8 mouse cellular contexts compared by ENCODE assay signal in genomic region chr17:55958584-55958886, GRCm38 (mm10). TPM values are rescaled to one million over a fixed set of nuclear protein-coding genes. Genes with fewer than 3 reads are reported as not detected.
A peak's percentile ranks its signal among the peaks of the same experiment; 100 is the strongest.
DNase-seq lines count a peak whose midpoint lies in the region; ATAC-seq and TF ChIP-seq lines count a peak whose summit lies in the region.

No protein-coding gene starts in this region.

- ATAC-seq in kidney, embryonic 15.5 days (replicated peaks; ENCODE audit: low FRiP score), result no peak
- ATAC-seq in hindbrain, embryonic 16.5 days, result no peak
- no peak for ATAC-seq in erythroid progenitor cell, adult 5-6 weeks (replicated peaks; ENCODE audit: low FRiP score, poor library complexity, severe bottlenecking)

- H3K4me2 ChIP-seq in kidney, embryonic 15.5 days, result peak overlapping the region; percentile 68
- H3K4me2 ChIP-seq in hindbrain, embryonic 16.5 days (ENCODE audit: low read length), result peak overlapping the region; percentile 75
- peak overlapping the region; percentile 77 for H3K4me2 ChIP-seq in myocyte (ENCODE audit: low read depth)

- peak overlapping the region; percentile 65 for H3ac ChIP-seq in myocyte (ENCODE audit: control insufficient read depth, insufficient read length)

- peaks cover 7% of the 10 kb centered on the region for H3K79me2 ChIP-seq in myocyte (ENCODE audit: control insufficient read depth, insufficient read depth)

- H3K4me1 ChIP-seq in kidney, embryonic 15.5 days, result peaks cover 36% of the 10 kb centered on the region
- peaks cover 2% of the 10 kb centered on the region for H3K4me1 ChIP-seq in cortical plate, adult 2 months (ENCODE audit: control insufficient read depth, insufficient read depth, low read length)
- H3K4me1 ChIP-seq in hindbrain, embryonic 16.5 days (ENCODE audit: control insufficient read depth, insufficient read depth, low read depth, low read length), result peaks cover 25% of the 10 kb centered on the region
- peaks cover 10% of the 10 kb centered on the region for H3K4me1 ChIP-seq in thymus, adult 2 months (replicated peaks; ENCODE audit: control insufficient read depth, insufficient read depth, low read length)

- peaks cover 30% of the 10 kb centered on the region for H3K36me3 ChIP-seq in kidney, embryonic 15.5 days
- peaks cover 9% of the 10 kb centered on the region; the same call in 1 of the 2 replicates for H3K36me3 ChIP-seq in hindbrain, embryonic 16.5 days (ENCODE audit: control insufficient read depth, insufficient read depth, low read length)
- peaks cover 3% of the 10 kb centered on the region for H3K36me3 ChIP-seq in myocyte (ENCODE audit: control insufficient read depth, insufficient read depth)
- no peaks in the 10 kb centered on the region for H3K36me3 ChIP-seq in thymus, adult 2 months (ENCODE audit: control insufficient read depth, insufficient read depth, low read length)

- peak overlapping the region; percentile 59 for H3K4me3 ChIP-seq in kidney, embryonic 15.5 days (replicated peaks)
- peak overlapping the region; percentile 37 for H3K4me3 ChIP-seq in cortical plate, adult 2 months (ENCODE audit: insufficient read depth, low read length)
- H3K4me3 ChIP-seq in hindbrain, embryonic 16.5 days (ENCODE audit: low read length), result peak overlapping the region; percentile 58
- H3K4me3 ChIP-seq in myocyte, result peak overlapping the region; percentile 43
- no peak overlapping the region for H3K4me3 ChIP-seq in thymus, adult 2 months (ENCODE audit: control insufficient read depth, insufficient read depth, low read length)

- DNase-seq in kidney, postnatal 4 days, result no peak
- no peak for DNase-seq in thymus, adult 2 months
- DNase-seq in gastrocnemius, adult 8-10 months (ENCODE audit: low spot score in 2 of 2), result no peak

- peak overlapping the region; percentile 98 for H3K27ac ChIP-seq in kidney, embryonic 15.5 days
- H3K27ac ChIP-seq in cortical plate, adult 2 months (ENCODE audit: insufficient read depth, low read length), result no peak overlapping the region
- H3K27ac ChIP-seq in hindbrain, embryonic 16.5 days (ENCODE audit: low read depth, low read length), result peak overlapping the region; percentile 62
- H3K27ac ChIP-seq in thymus, adult 2 months (ENCODE audit: control insufficient read depth, insufficient read depth, low read length), result no peak overlapping the region

- H3K9me3 ChIP-seq in kidney, embryonic 15.5 days (replicated peaks), result no peaks in the 10 kb centered on the region
- no peaks in the 10 kb centered on the region for H3K9me3 ChIP-seq in hindbrain, embryonic 16.5 days (ENCODE audit: control insufficient read depth, low read length)

- peaks cover 21% of the 10 kb centered on the region for H3K27me3 ChIP-seq in kidney, embryonic 15.5 days
- H3K27me3 ChIP-seq in hindbrain, embryonic 16.5 days (replicated peaks; ENCODE audit: control insufficient read depth, insufficient read depth, low read length), result no peaks in the 10 kb centered on the region; the same call in 1 of the 2 replicates
- H3K27me3 ChIP-seq in myocyte (ENCODE audit: control insufficient read depth, insufficient read depth, insufficient read length), result peaks cover 8% of the 10 kb centered on the region
- no peaks in the 10 kb centered on the region for H3K27me3 ChIP-seq in thymus, adult 2 months (ENCODE audit: control insufficient read depth, insufficient read depth, low read length)

- WGBS in kidney, embryonic 15.5 days, result 24% methylated on average over 2 of the region's 2 CpGs
- WGBS in hindbrain, embryonic 16.5 days, result 14% methylated on average over 2 of the region's 2 CpGs
- 44% methylated on average over 2 of the region's 2 CpGs for WGBS in thymus, adult 2 months

- H3K9ac ChIP-seq in kidney, embryonic 15.5 days, result peak overlapping the region; percentile 46
- peak overlapping the region; percentile 61 for H3K9ac ChIP-seq in hindbrain, embryonic 16.5 days (ENCODE audit: low read depth, low read length)

- TF ChIP-seq POLR2A in cortical plate, adult 2 months (IDR thresholded peaks at IDR 0.05; ENCODE audit: extremely low read depth, insufficient read depth, low read length), result no peak
- TF ChIP-seq POLR2A in myocyte (IDR thresholded peaks at IDR 0.05; ENCODE audit: insufficient read length, low read depth), result no peak
- TF ChIP-seq POLR2A in thymus, adult 2 months (IDR thresholded peaks at IDR 0.05; ENCODE audit: control insufficient read depth, extremely low read depth, insufficient read depth, low read length, poor library complexity), result no peak

- no peak for TF ChIP-seq CTCF in cortical plate, adult 2 months (IDR thresholded peaks at IDR 0.05; ENCODE audit: extremely low read depth, insufficient read depth, low read length)
- TF ChIP-seq CTCF in thymus, adult 2 months (IDR thresholded peaks at IDR 0.05; ENCODE audit: borderline replicate concordance, control insufficient read depth, extremely low read depth, insufficient read depth, low read length, poor library complexity), result no peak

TF ChIP-seq in myocyte, 11 proteins besides CTCF, POLR2A, EP300 and RAD21:
- TF ChIP-seq E2F4 (IDR thresholded peaks at IDR 0.05; ENCODE audit: insufficient read depth) (no peak), USF1 (IDR thresholded peaks at IDR 0.05; ENCODE audit: low read depth) (no peak), MYOG (IDR thresholded peaks at IDR 0.05; ENCODE audit: control insufficient read depth in 1 of 3, insufficient read depth in 1 of 3, insufficient read length in 2 of 3, low read depth in 2 of 3) (no peak), TCF12 (IDR thresholded peaks at IDR 0.05; ENCODE audit: insufficient read depth, poor library complexity, severe bottlenecking) (no peak), CEBPB (IDR thresholded peaks at IDR 0.05; ENCODE audit: insufficient read depth, poor library complexity, severe bottlenecking) (no peak), SRF (IDR thresholded peaks at IDR 0.05; ENCODE audit: control insufficient read depth, insufficient read length, low read depth) (no peak), POLR2AphosphoS2 (IDR thresholded peaks at IDR 0.05; ENCODE audit: insufficient read length, low read depth) (no peak), REST (IDR thresholded peaks at IDR 0.05; ENCODE audit: insufficient read depth, insufficient read length) (no peak), MAX (IDR thresholded peaks at IDR 0.05; ENCODE audit: low read depth) (no peak)

RNA-seq across cellular contexts. Expression of gene Yju2, which starts 0.4 kb away (rescaled TPM):
- 27.4 and 27.5 TPM in 2 replicates for polyA plus RNA-seq in kidney, embryonic 15.5 days (2015; fragmentation: Nextera tagmentation; extraction: Ambion mirVana)
- polyA plus RNA-seq in cortical plate, adult 2 months (2012; rRNA removed), result 9.1 and 11.0 TPM in 2 replicates
- 20.5 and 23.2 TPM in 2 replicates for polyA plus RNA-seq in hindbrain, embryonic 16.5 days (2015; fragmentation: Nextera tagmentation; extraction: Ambion mirVana)
- polyA plus RNA-seq in myocyte (2012; fragmentation: generic; extraction: Trizol), result 9.3 TPM
- 16.9 and 17.3 TPM in 2 replicates for polyA plus RNA-seq in thymus, adult 2 months (2012; rRNA removed)
- 3.8 and 5.4 TPM in 2 replicates for total RNA-seq in erythroid progenitor cell, adult 5-6 weeks (2015; ENCODE audit: low replicate concordance)
- total RNA-seq in erythroid progenitor cell, adult 5-6 weeks (2017; ENCODE audit: low replicate concordance), result 1.7 and 5.4 TPM in 2 replicates
- 1 to 10 TPM; 7.0 to 9.1 (median 8.1) TPM for total RNA-seq in gastrocnemius, adult 8-10 months (2022)

RNA-seq across cellular contexts. Expression of gene Ebi3, which starts 6.1 kb away (rescaled TPM):
- 1.8 and 2.4 TPM in 2 replicates for polyA plus RNA-seq in kidney, embryonic 15.5 days (2015; fragmentation: Nextera tagmentation; extraction: Ambion mirVana)
- 2.1 and 2.3 TPM in 2 replicates for polyA plus RNA-seq in cortical plate, adult 2 months (2012; rRNA removed)
- polyA plus RNA-seq in hindbrain, embryonic 16.5 days (2015; fragmentation: Nextera tagmentation; extraction: Ambion mirVana), result 6.3 and 7.2 TPM in 2 replicates
- not detected for polyA plus RNA-seq in myocyte (2012; fragmentation: generic; extraction: Trizol)
- polyA plus RNA-seq in thymus, adult 2 months (2012; rRNA removed), result 24.5 and 25.9 TPM in 2 replicates
- 5.4 and 6.8 TPM in 2 replicates for total RNA-seq in erythroid progenitor cell, adult 5-6 weeks (2015; ENCODE audit: low replicate concordance)
- 4.0 and 16.4 TPM in 2 replicates for total RNA-seq in erythroid progenitor cell, adult 5-6 weeks (2017; ENCODE audit: low replicate concordance)
- not detected for total RNA-seq in gastrocnemius, adult 8-10 months (2022)

RNA-seq across cellular contexts. Expression of gene Zfp119b, which starts 9.2 kb away (rescaled TPM):
- polyA plus RNA-seq in kidney, embryonic 15.5 days (2015; fragmentation: Nextera tagmentation; extraction: Ambion mirVana), result 5.5 and 5.7 TPM in 2 replicates
- polyA plus RNA-seq in cortical plate, adult 2 months (2012; rRNA removed), result 2.5 and 3.2 TPM in 2 replicates
- 6.9 and 8.7 TPM in 2 replicates for polyA plus RNA-seq in hindbrain, embryonic 16.5 days (2015; fragmentation: Nextera tagmentation; extraction: Ambion mirVana)
- polyA plus RNA-seq in myocyte (2012; fragmentation: generic; extraction: Trizol), result 0.82 TPM
- 0.17 and 0.23 TPM in 2 replicates for polyA plus RNA-seq in thymus, adult 2 months (2012; rRNA removed)
- total RNA-seq in erythroid progenitor cell, adult 5-6 weeks (2015; ENCODE audit: low replicate concordance), result 1.4 TPM in 1 of 2 replicates, not detected in the other
- total RNA-seq in erythroid progenitor cell, adult 5-6 weeks (2017; ENCODE audit: low replicate concordance), result 1.2 and 6.4 TPM in 2 replicates
- 1 to 10 TPM; 3.9 to 4.3 (median 3.9) TPM for total RNA-seq in gastrocnemius, adult 8-10 months (2022)

RNA-seq across cellular contexts. Expression of gene Shd, which starts 11.7 kb away (rescaled TPM):
- 28.8 and 30.1 TPM in 2 replicates for polyA plus RNA-seq in kidney, embryonic 15.5 days (2015; fragmentation: Nextera tagmentation; extraction: Ambion mirVana)
- polyA plus RNA-seq in cortical plate, adult 2 months (2012; rRNA removed), result 74.8 and 83.5 TPM in 2 replicates
- polyA plus RNA-seq in hindbrain, embryonic 16.5 days (2015; fragmentation: Nextera tagmentation; extraction: Ambion mirVana), result 177 and 182 TPM in 2 replicates
- polyA plus RNA-seq in myocyte (2012; fragmentation: generic; extraction: Trizol), result 0.13 TPM
- polyA plus RNA-seq in thymus, adult 2 months (2012; rRNA removed), result 0.59 and 1.9 TPM in 2 replicates
- not detected in 2 replicates for total RNA-seq in erythroid progenitor cell, adult 5-6 weeks (2015; ENCODE audit: low replicate concordance)
- total RNA-seq in erythroid progenitor cell, adult 5-6 weeks (2017; ENCODE audit: low replicate concordance), result not detected in 2 replicates
- under 1 TPM in 2 of 4 experiments, not detected in 2; 0.31 TPM for total RNA-seq in gastrocnemius, adult 8-10 months (2022)

RNA-seq across cellular contexts. Expression of gene Fsd1, which starts 27.8 kb away (rescaled TPM):
- polyA plus RNA-seq in kidney, embryonic 15.5 days (2015; fragmentation: Nextera tagmentation; extraction: Ambion mirVana), result 19.7 and 21.7 TPM in 2 replicates
- 76.7 and 91.0 TPM in 2 replicates for polyA plus RNA-seq in cortical plate, adult 2 months (2012; rRNA removed)
- 227 and 252 TPM in 2 replicates for polyA plus RNA-seq in hindbrain, embryonic 16.5 days (2015; fragmentation: Nextera tagmentation; extraction: Ambion mirVana)
- polyA plus RNA-seq in myocyte (2012; fragmentation: generic; extraction: Trizol), result 0.36 TPM
- polyA plus RNA-seq in thymus, adult 2 months (2012; rRNA removed), result 0.26 and 0.62 TPM in 2 replicates
- not detected in 2 replicates for total RNA-seq in erythroid progenitor cell, adult 5-6 weeks (2015; ENCODE audit: low replicate concordance)
- not detected in 2 replicates for total RNA-seq in erythroid progenitor cell, adult 5-6 weeks (2017; ENCODE audit: low replicate concordance)
- total RNA-seq in gastrocnemius, adult 8-10 months (2022), result not detected

Comparison
In these comparisons a context has a peak if more than half of its experiments do, and no peak if none do; other contexts are left out.
1. H3K27ac ChIP-seq: peak in kidney, embryonic 15.5 days (single experiment) and hindbrain, embryonic 16.5 days (single experiment); none in cortical plate, adult 2 months (single experiment) and thymus, adult 2 months (single experiment).
2. Peak in every context shown above with its lines, with median percentiles within 50 percentile points of each other: H3K4me2 ChIP-seq.